Mouse (Mus musculus): ENCODE data around the gene Upk3bl. TPM values are rescaled to one million over a fixed set of nuclear protein-coding genes. Genes with fewer than 3 reads are reported as not detected.

Gene Upk3bl
- 0.22 and 0.67 TPM in 2 replicates for polyA plus RNA-seq (2012; rRNA removed)

GRCm38 (mm10) chr5:136054301-136055077 is at the start of gene Upk3bl:
TSS of gene Upk3bl (plus strand) at chr5:136054492.
- no peak for DNase-seq (ENCODE audit: extremely low spot score in 1 of 2, low spot score in 1 of 2)

- DNase-seq (ENCODE audit: extremely low spot score in 1 of 2, low spot score in 1 of 2) = no peak
Measured at GRCm38 (mm10) chr5:136004537-136004936, 49.8 kb upstream of the Upk3bl start.

GRCm38 (mm10) chr5:136007745-136008144 is 46.5 kb upstream of the Upk3bl start:
- DNase-seq (ENCODE audit: extremely low spot score in 1 of 2, low spot score in 1 of 2) = no peak

GRCm38 (mm10) chr5:136014877-136015276 is 39.4 kb upstream of the Upk3bl start:
- no peak for DNase-seq (ENCODE audit: extremely low spot score in 1 of 2, low spot score in 1 of 2)

- DNase-seq (ENCODE audit: extremely low spot score in 1 of 2, low spot score in 1 of 2) = no peak
Measured at GRCm38 (mm10) chr5:136015586-136015985, 38.7 kb upstream of the Upk3bl start.

- no peak for DNase-seq (ENCODE audit: extremely low spot score in 1 of 2, low spot score in 1 of 2)
Measured at GRCm38 (mm10) chr5:136016014-136016876, 38.0 kb upstream of the Upk3bl start.

GRCm38 (mm10) chr5:136017262-136017661 is 37.0 kb upstream of the Upk3bl start:
- no peak for DNase-seq (ENCODE audit: extremely low spot score in 1 of 2, low spot score in 1 of 2)

- no peak for DNase-seq (ENCODE audit: extremely low spot score in 1 of 2, low spot score in 1 of 2)
Measured at GRCm38 (mm10) chr5:136018726-136019125, 35.6 kb upstream of the Upk3bl start.

GRCm38 (mm10) chr5:136019907-136020306 is 34.4 kb upstream of the Upk3bl start:
- no peak for DNase-seq (ENCODE audit: extremely low spot score in 1 of 2, low spot score in 1 of 2)

- no peak for DNase-seq (ENCODE audit: extremely low spot score in 1 of 2, low spot score in 1 of 2)
Measured at GRCm38 (mm10) chr5:136025712-136026111, 28.6 kb upstream of the Upk3bl start.

- peak in 1 of 2 experiments; percentile 33 for DNase-seq (ENCODE audit: extremely low spot score in 1 of 2, low spot score in 1 of 2)
Measured at GRCm38 (mm10) chr5:136026859-136027258, 27.4 kb upstream of the Upk3bl start.

GRCm38 (mm10) chr5:136027612-136028311 is 26.5 kb upstream of the Upk3bl start:
- no peak for DNase-seq (ENCODE audit: extremely low spot score in 1 of 2, low spot score in 1 of 2)

GRCm38 (mm10) chr5:136034868-136035267 is 19.4 kb upstream of the Upk3bl start:
- no peak for DNase-seq (ENCODE audit: extremely low spot score in 1 of 2, low spot score in 1 of 2)

GRCm38 (mm10) chr5:136035285-136035684 is 19.0 kb upstream of the Upk3bl start:
- DNase-seq (ENCODE audit: extremely low spot score in 1 of 2, low spot score in 1 of 2) = no peak

GRCm38 (mm10) chr5:136036667-136037066 is 17.6 kb upstream of the Upk3bl start:
- DNase-seq (ENCODE audit: extremely low spot score in 1 of 2, low spot score in 1 of 2) = no peak

- DNase-seq (ENCODE audit: extremely low spot score in 1 of 2, low spot score in 1 of 2) = no peak
Measured at GRCm38 (mm10) chr5:136038258-136039214, 15.8 kb upstream of the Upk3bl start, which contains the start of gene Upk3b. TSS of gene Upk3b (plus strand) at chr5:136038496.

GRCm38 (mm10) chr5:136040210-136040609 is 14.1 kb upstream of the Upk3bl start:
- DNase-seq (ENCODE audit: extremely low spot score in 1 of 2, low spot score in 1 of 2) = no peak

GRCm38 (mm10) chr5:136041260-136041659 is 13.0 kb upstream of the Upk3bl start:
- DNase-seq (ENCODE audit: extremely low spot score in 1 of 2, low spot score in 1 of 2) = no peak

GRCm38 (mm10) chr5:136041666-136042065 is 12.6 kb upstream of the Upk3bl start:
- no peak for DNase-seq (ENCODE audit: extremely low spot score in 1 of 2, low spot score in 1 of 2)

GRCm38 (mm10) chr5:136044865-136045264 is 9.4 kb upstream of the Upk3bl start:
- DNase-seq (ENCODE audit: extremely low spot score in 1 of 2, low spot score in 1 of 2) = no peak

Measured in frontal cortex, adult 2 months (tissue).